Mouse (Mus musculus) kidney, postnatal 36 days (tissue): Measurements from ENCODE around the gene Tinf2.

Experiments
- DNase-seq, 2 experiments: peaks; one replicate each; pipeline ENCODE4 v3.0.0; 2021 to 2022; ENCODE audit warnings: mixed read lengths in 2 of 2

Tinf2 gene

GRCm38 (mm10) chr14:55681160-55682117 is at the start of gene Tinf2:
Gene Tinf2, minus strand, starts transcription at chr14:55681820.
- DNase-seq: peak; percentile 96

GRCm38 (mm10) chr14:55730531-55731032 is 49.0 kb upstream of the Tinf2 start:
- no peak for DNase-seq

- no peak for DNase-seq
Measured at GRCm38 (mm10) chr14:55730116-55730515, 48.5 kb upstream of the Tinf2 start.

GRCm38 (mm10) chr14:55727889-55728685 is 46.5 kb upstream of the Tinf2 start:
- DNase-seq: no peak

- DNase-seq: no peak
Measured at GRCm38 (mm10) chr14:55726261-55726660, 44.6 kb upstream of the Tinf2 start.

- DNase-seq: peak; percentile 68 to 73
Measured at GRCm38 (mm10) chr14:55724411-55724871, 42.8 kb upstream of the Tinf2 start.

- DNase-seq: no peak
Measured at GRCm38 (mm10) chr14:55723433-55723832, 41.8 kb upstream of the Tinf2 start.

- no peak for DNase-seq
Measured at GRCm38 (mm10) chr14:55722438-55722945, 40.9 kb upstream of the Tinf2 start.

GRCm38 (mm10) chr14:55721700-55722437 is 40.2 kb upstream of the Tinf2 start, which contains the start of gene Rabggta:
Gene Rabggta, minus strand, starts transcription at chr14:55722263.
- peak; percentile 96 to 98 for DNase-seq

- DNase-seq: peak; percentile 73 to 74
Measured at GRCm38 (mm10) chr14:55721076-55721475, 39.5 kb upstream of the Tinf2 start.

GRCm38 (mm10) chr14:55720666-55721065 is 39.0 kb upstream of the Tinf2 start:
- peak in 1 of 2 experiments; percentile 54 for DNase-seq

GRCm38 (mm10) chr14:55719737-55720136 is 38.1 kb upstream of the Tinf2 start:
- no peak for DNase-seq

GRCm38 (mm10) chr14:55716884-55717283 is 35.3 kb upstream of the Tinf2 start:
- peak; percentile 75 to 84 for DNase-seq

GRCm38 (mm10) chr14:55716271-55716670 is 34.7 kb upstream of the Tinf2 start:
- DNase-seq: peak; percentile 68 to 73

GRCm38 (mm10) chr14:55714893-55715292 is 33.3 kb upstream of the Tinf2 start:
- peak; percentile 46 to 69 for DNase-seq

- no peak for DNase-seq
Measured at GRCm38 (mm10) chr14:55713729-55714122, 32.1 kb upstream of the Tinf2 start, which contains the start of gene Tgm1. Gene Tgm1, minus strand, starts transcription at chr14:55713926.

- peak; percentile 83 to 85 for DNase-seq
Measured at GRCm38 (mm10) chr14:55713007-55713728, 31.5 kb upstream of the Tinf2 start.

- peak in 1 of 2 experiments; percentile 34 for DNase-seq
Measured at GRCm38 (mm10) chr14:55711786-55712185, 30.2 kb upstream of the Tinf2 start.

GRCm38 (mm10) chr14:55709509-55709908 is 27.9 kb upstream of the Tinf2 start:
- DNase-seq: no peak

- DNase-seq: no peak
Measured at GRCm38 (mm10) chr14:55707397-55707796, 25.8 kb upstream of the Tinf2 start.

- no peak for DNase-seq
Measured at GRCm38 (mm10) chr14:55706051-55706600, 24.5 kb upstream of the Tinf2 start.
